Mouse (Mus musculus) spleen, adult 12 weeks (tissue): ENCODE measurements around the gene Gm49321.

Source experiments
- DNase-seq: peaks from one replicate; pipeline ENCODE4 v3.0.0; 2022; ENCODE audit warnings: low spot score

The Gm49321 gene

GRCm38 (mm10) chr12:73949318-73950058, 12.0 kb downstream of the Gm49321 start:
- no peak for DNase-seq

GRCm38 (mm10) chr12:73952879-73953278, 15.4 kb downstream of the Gm49321 start:
- no peak for DNase-seq

GRCm38 (mm10) chr12:73953420-73954186, 16.1 kb downstream of the Gm49321 start:
- no peak for DNase-seq

GRCm38 (mm10) chr12:73954785-73955184, 17.3 kb downstream of the Gm49321 start:
- no peak for DNase-seq

GRCm38 (mm10) chr12:73957676-73958075, 20.2 kb downstream of the Gm49321 start:
- DNase-seq, result no peak

- DNase-seq, result no peak
Observed at GRCm38 (mm10) chr12:73958830-73959229, 21.4 kb downstream of the Gm49321 start.

- peak; percentile 94 for DNase-seq
Observed at GRCm38 (mm10) chr12:73964291-73965281, 27.1 kb downstream of the Gm49321 start, which contains the start of gene Snapc1. TSS of gene Snapc1 (plus strand) at chr12:73964481.

GRCm38 (mm10) chr12:73969142-73969541, 31.7 kb downstream of the Gm49321 start:
- no peak for DNase-seq

- no peak for DNase-seq
Observed at GRCm38 (mm10) chr12:73974584-73974983, 37.1 kb downstream of the Gm49321 start.

GRCm38 (mm10) chr12:73978144-73978543, 40.7 kb downstream of the Gm49321 start:
- no peak for DNase-seq

- no peak for DNase-seq
Observed at GRCm38 (mm10) chr12:73979667-73980066, 42.2 kb downstream of the Gm49321 start.

GRCm38 (mm10) chr12:73982533-73982932, 45.1 kb downstream of the Gm49321 start:
- DNase-seq, result no peak

- no peak for DNase-seq
Observed at GRCm38 (mm10) chr12:73986299-73986698, 48.8 kb downstream of the Gm49321 start.

GRCm38 (mm10) chr12:73988393-73989008, 51.0 kb downstream of the Gm49321 start:
- no peak for DNase-seq

GRCm38 (mm10) chr12:73989594-73989993, 52.1 kb downstream of the Gm49321 start:
- DNase-seq, result no peak

- no peak for DNase-seq
Observed at GRCm38 (mm10) chr12:73996906-73997296, 59.4 kb downstream of the Gm49321 start.

- no peak for DNase-seq
Observed at GRCm38 (mm10) chr12:73997297-73998127, 60.1 kb downstream of the Gm49321 start, which contains the start of gene Syt16. TSS of gene Syt16 (plus strand) at chr12:73997661.

GRCm38 (mm10) chr12:73998128-73998456, 60.6 kb downstream of the Gm49321 start:
- DNase-seq, result no peak

GRCm38 (mm10) chr12:74002449-74002848, 65.0 kb downstream of the Gm49321 start:
- DNase-seq, result no peak

GRCm38 (mm10) chr12:74009448-74009911, 72.0 kb downstream of the Gm49321 start:
- DNase-seq, result no peak

- DNase-seq, result peak; percentile 12
Observed at GRCm38 (mm10) chr12:74013739-74014138, 76.3 kb downstream of the Gm49321 start.
